Mouse (Mus musculus): Measurements from ENCODE around the gene Nmrk2. TPM values are rescaled to one million over a fixed set of nuclear protein-coding genes. Genes with fewer than 3 reads are reported as not detected.

Nmrk2 gene
- 5.2 and 6.1 TPM in 2 replicates for polyA plus RNA-seq (2015; fragmentation: Nextera tagmentation; extraction: Ambion mirVana)

- H3K4me3 ChIP-seq, result peak within 1 kb of the TSS; percentile 13
- H3K27me3 ChIP-seq (replicated peaks), result peaks cover 10% of the 10 kb centered on the region
- H3K9me3 ChIP-seq, result no peaks in the 10 kb centered on the region
- H3K36me3 ChIP-seq, result no peaks in the 10 kb centered on the region
- peak within 1 kb of the TSS; percentile 73 for H3K9ac ChIP-seq
- WGBS, result 38% methylated on average over 13 of the region's 13 CpGs
- peak; percentile 16; the same call in 1 of the 2 replicates for ATAC-seq (ENCODE audit: extremely low read depth, insufficient number of reproducible peaks, low FRiP score, low TSS enrichment)
- peaks cover 67% of the 10 kb centered on the region for H3K4me1 ChIP-seq
- H3K27ac ChIP-seq (replicated peaks), result peak within 1 kb of the TSS; percentile 96
- peak within 1 kb of the TSS; percentile 58 for H3K4me2 ChIP-seq
These were observed at the start of gene Nmrk2 for GRCm38 (mm10) chr10:81201807-81202758. Gene Nmrk2, minus strand, starts transcription at chr10:81202051.

GRCm38 (mm10) chr10:81249442-81249841 is 47.6 kb upstream of the Nmrk2 start:
- WGBS, result 74% methylated on average over 8 of the region's 8 CpGs
- peaks cover 56% of the 10 kb centered on the region for H3K27me3 ChIP-seq (replicated peaks)
- H3K4me1 ChIP-seq, result peaks cover 10% of the 10 kb centered on the region
- H3K27ac ChIP-seq (replicated peaks), result no peak overlapping the region
- H3K4me3 ChIP-seq, result no peak overlapping the region
- ATAC-seq (ENCODE audit: extremely low read depth, insufficient number of reproducible peaks, low FRiP score, low TSS enrichment), result no peak
- H3K9ac ChIP-seq, result no peak overlapping the region
- H3K9me3 ChIP-seq, result no peaks in the 10 kb centered on the region
- H3K4me2 ChIP-seq, result no peak overlapping the region
- 0 out of 2 replicates have a peak, but pooled peaks cover 3% of the 10 kb centered on the region for H3K36me3 ChIP-seq

- no peak overlapping the region for H3K27ac ChIP-seq (replicated peaks)
- no peak overlapping the region for H3K4me3 ChIP-seq
- H3K9ac ChIP-seq, result no peak overlapping the region
- no peak for ATAC-seq (ENCODE audit: extremely low read depth, insufficient number of reproducible peaks, low FRiP score, low TSS enrichment)
- 79% methylated on average over 2 of the region's 2 CpGs for WGBS
- no peak overlapping the region for H3K4me2 ChIP-seq
- 0 out of 2 replicates have a peak, but pooled peaks cover 3% of the 10 kb centered on the region for H3K36me3 ChIP-seq
- peaks cover 56% of the 10 kb centered on the region for H3K27me3 ChIP-seq (replicated peaks)
- peaks cover 8% of the 10 kb centered on the region for H3K4me1 ChIP-seq
- H3K9me3 ChIP-seq, result no peaks in the 10 kb centered on the region
These were observed 46.0 kb upstream of the Nmrk2 start for GRCm38 (mm10) chr10:81247804-81248203.

- Histone ChIP-seq H3K27ac (replicated peaks) (no peak overlapping the region), H3K4me3 (no peak overlapping the region), H3K4me2 (no peak overlapping the region), H3K9ac (no peak overlapping the region), H3K36me3 (0 out of 2 replicates have a peak, but pooled peaks cover 3% of the 10 kb centered on the region), H3K9me3 (no peaks in the 10 kb centered on the region), H3K4me1 (peaks cover 5% of the 10 kb centered on the region), H3K27me3 (replicated peaks) (peaks cover 56% of the 10 kb centered on the region)
- 90% methylated on average over 6 of the region's 6 CpGs for WGBS
- ATAC-seq (ENCODE audit: extremely low read depth, insufficient number of reproducible peaks, low FRiP score, low TSS enrichment), result no peak
These were observed 43.3 kb upstream of the Nmrk2 start for GRCm38 (mm10) chr10:81245166-81245565.

- Histone ChIP-seq H3K4me1 (peaks cover 11% of the 10 kb centered on the region), H3K36me3 (0 out of 2 replicates have a peak, but pooled peaks cover 3% of the 10 kb centered on the region), H3K9me3 (no peaks in the 10 kb centered on the region), H3K4me3 (no peak overlapping the region), H3K4me2 (no peak overlapping the region), H3K27me3 (replicated peaks) (peaks cover 59% of the 10 kb centered on the region), H3K27ac (replicated peaks) (no peak overlapping the region), H3K9ac (0 out of 2 replicates have a peak overlapping the region, but pooled peaks have one; percentile 50)
- WGBS, result 9% methylated on average over 17 of the region's 17 CpGs
- ATAC-seq (ENCODE audit: extremely low read depth, insufficient number of reproducible peaks, low FRiP score, low TSS enrichment), result no peak
These were observed 42.7 kb upstream of the Nmrk2 start for GRCm38 (mm10) chr10:81244595-81244994.

GRCm38 (mm10) chr10:81244146-81244545 is 42.3 kb upstream of the Nmrk2 start:
- 0 out of 2 replicates have a peak, but pooled peaks cover 3% of the 10 kb centered on the region for H3K36me3 ChIP-seq
- no peak overlapping the region for H3K27ac ChIP-seq (replicated peaks)
- 0 out of 2 replicates have a peak overlapping the region, but pooled peaks have one; percentile 50 for H3K9ac ChIP-seq
- H3K4me2 ChIP-seq, result no peak overlapping the region
- no peak for ATAC-seq (ENCODE audit: extremely low read depth, insufficient number of reproducible peaks, low FRiP score, low TSS enrichment)
- no peaks in the 10 kb centered on the region for H3K9me3 ChIP-seq
- H3K4me1 ChIP-seq, result peaks cover 15% of the 10 kb centered on the region
- 68% methylated on average over 4 of the region's 4 CpGs for WGBS
- H3K4me3 ChIP-seq, result no peak overlapping the region
- peaks cover 64% of the 10 kb centered on the region for H3K27me3 ChIP-seq (replicated peaks)

GRCm38 (mm10) chr10:81242021-81242420 is 40.2 kb upstream of the Nmrk2 start:
- H3K36me3 ChIP-seq, result no peaks in the 10 kb centered on the region
- no peak overlapping the region for H3K4me2 ChIP-seq
- no peak for ATAC-seq (ENCODE audit: extremely low read depth, insufficient number of reproducible peaks, low FRiP score, low TSS enrichment)
- peaks cover 82% of the 10 kb centered on the region for H3K27me3 ChIP-seq (replicated peaks)
- no peak overlapping the region; the same call in 1 of the 2 replicates for H3K9ac ChIP-seq
- no peak overlapping the region for H3K4me3 ChIP-seq
- peaks cover 15% of the 10 kb centered on the region for H3K4me1 ChIP-seq
- WGBS, result 87% methylated on average over 16 of the region's 16 CpGs
- no peaks in the 10 kb centered on the region for H3K9me3 ChIP-seq
- H3K27ac ChIP-seq (replicated peaks), result no peak overlapping the region

- Histone ChIP-seq H3K4me3 (no peak overlapping the region), H3K9ac (no peak overlapping the region), H3K4me2 (no peak overlapping the region), H3K9me3 (no peaks in the 10 kb centered on the region), H3K4me1 (peaks cover 15% of the 10 kb centered on the region), H3K36me3 (no peaks in the 10 kb centered on the region), H3K27me3 (replicated peaks) (peaks cover 85% of the 10 kb centered on the region), H3K27ac (replicated peaks) (no peak overlapping the region)
- WGBS, result 28% methylated on average over 13 of the region's 13 CpGs
- no peak for ATAC-seq (ENCODE audit: extremely low read depth, insufficient number of reproducible peaks, low FRiP score, low TSS enrichment)
These were observed 39.0 kb upstream of the Nmrk2 start for GRCm38 (mm10) chr10:81240876-81241275.

GRCm38 (mm10) chr10:81238618-81239017 is 36.8 kb upstream of the Nmrk2 start:
- 71% methylated on average over 2 of the region's 2 CpGs for WGBS
- Histone ChIP-seq H3K9me3 (no peaks in the 10 kb centered on the region), H3K4me3 (no peak overlapping the region), H3K4me2 (no peak overlapping the region), H3K27ac (replicated peaks) (no peak overlapping the region), H3K36me3 (no peaks in the 10 kb centered on the region; the same call in 1 of the 2 replicates), H3K27me3 (replicated peaks) (peaks cover 72% of the 10 kb centered on the region), H3K4me1 (peaks cover 15% of the 10 kb centered on the region), H3K9ac (no peak overlapping the region)
- no peak for ATAC-seq (ENCODE audit: extremely low read depth, insufficient number of reproducible peaks, low FRiP score, low TSS enrichment)

GRCm38 (mm10) chr10:81236471-81237268 is 34.8 kb upstream of the Nmrk2 start:
- Histone ChIP-seq H3K36me3 (no peaks in the 10 kb centered on the region; the same call in 1 of the 2 replicates), H3K9ac (no peak overlapping the region), H3K27me3 (replicated peaks) (peaks cover 59% of the 10 kb centered on the region), H3K4me3 (no peak overlapping the region), H3K9me3 (no peaks in the 10 kb centered on the region), H3K27ac (replicated peaks) (no peak overlapping the region), H3K4me1 (peaks cover 23% of the 10 kb centered on the region), H3K4me2 (no peak overlapping the region)
- WGBS, result 82% methylated on average over 12 of the region's 12 CpGs
- ATAC-seq (ENCODE audit: extremely low read depth, insufficient number of reproducible peaks, low FRiP score, low TSS enrichment), result no peak

- Histone ChIP-seq H3K9me3 (no peaks in the 10 kb centered on the region), H3K4me3 (no peak overlapping the region), H3K27me3 (replicated peaks) (peaks cover 59% of the 10 kb centered on the region), H3K9ac (no peak overlapping the region), H3K4me2 (no peak overlapping the region), H3K27ac (replicated peaks) (no peak overlapping the region), H3K4me1 (peaks cover 30% of the 10 kb centered on the region), H3K36me3 (no peaks in the 10 kb centered on the region; the same call in 1 of the 2 replicates)
- 74% methylated on average over 6 of the region's 6 CpGs for WGBS
- ATAC-seq (ENCODE audit: extremely low read depth, insufficient number of reproducible peaks, low FRiP score, low TSS enrichment), result no peak
These were observed 32.4 kb upstream of the Nmrk2 start for GRCm38 (mm10) chr10:81234206-81234605.
